Mouse (Mus musculus): ENCODE results near the gene Cerk. TPM values are rescaled to one million over a fixed set of nuclear protein-coding genes. Genes with fewer than 3 reads are reported as not detected.

The Cerk gene
- 22.6 and 25.0 TPM in 2 replicates for polyA plus RNA-seq (2015; fragmentation: Nextera tagmentation; extraction: Ambion mirVana)

- H3K27ac ChIP-seq (ENCODE audit: low read length), result peak within 1 kb of the TSS; percentile 86
- WGBS, result 1% methylated on average over 42 of the region's 43 CpGs
- no peaks in the 10 kb centered on the region for H3K36me3 ChIP-seq (ENCODE audit: control insufficient read depth, insufficient read depth, low read length)
- peaks cover 39% of the 10 kb centered on the region for H3K4me1 ChIP-seq (ENCODE audit: control insufficient read depth, insufficient read depth, low read length)
- H3K9ac ChIP-seq (ENCODE audit: low read depth, low read length), result peak within 1 kb of the TSS; percentile 89
- peak within 1 kb of the TSS; percentile 91 for H3K4me2 ChIP-seq (ENCODE audit: low read length)
- peak; percentile 76 for ATAC-seq
- H3K9me3 ChIP-seq (replicated peaks; ENCODE audit: control insufficient read depth, low read length, poor library complexity, severe bottlenecking), result no peaks in the 10 kb centered on the region
- no peaks in the 10 kb centered on the region for H3K27me3 ChIP-seq (ENCODE audit: control insufficient read depth, insufficient read depth, low read depth, low read length)
- H3K4me3 ChIP-seq (ENCODE audit: low read depth, low read length), result peak within 1 kb of the TSS; percentile 94
Observed at GRCm38 (mm10) chr15:86185689-86186569, at the start of gene Cerk. Gene Cerk (minus strand): TSS chr15:86186141.

DNA sequence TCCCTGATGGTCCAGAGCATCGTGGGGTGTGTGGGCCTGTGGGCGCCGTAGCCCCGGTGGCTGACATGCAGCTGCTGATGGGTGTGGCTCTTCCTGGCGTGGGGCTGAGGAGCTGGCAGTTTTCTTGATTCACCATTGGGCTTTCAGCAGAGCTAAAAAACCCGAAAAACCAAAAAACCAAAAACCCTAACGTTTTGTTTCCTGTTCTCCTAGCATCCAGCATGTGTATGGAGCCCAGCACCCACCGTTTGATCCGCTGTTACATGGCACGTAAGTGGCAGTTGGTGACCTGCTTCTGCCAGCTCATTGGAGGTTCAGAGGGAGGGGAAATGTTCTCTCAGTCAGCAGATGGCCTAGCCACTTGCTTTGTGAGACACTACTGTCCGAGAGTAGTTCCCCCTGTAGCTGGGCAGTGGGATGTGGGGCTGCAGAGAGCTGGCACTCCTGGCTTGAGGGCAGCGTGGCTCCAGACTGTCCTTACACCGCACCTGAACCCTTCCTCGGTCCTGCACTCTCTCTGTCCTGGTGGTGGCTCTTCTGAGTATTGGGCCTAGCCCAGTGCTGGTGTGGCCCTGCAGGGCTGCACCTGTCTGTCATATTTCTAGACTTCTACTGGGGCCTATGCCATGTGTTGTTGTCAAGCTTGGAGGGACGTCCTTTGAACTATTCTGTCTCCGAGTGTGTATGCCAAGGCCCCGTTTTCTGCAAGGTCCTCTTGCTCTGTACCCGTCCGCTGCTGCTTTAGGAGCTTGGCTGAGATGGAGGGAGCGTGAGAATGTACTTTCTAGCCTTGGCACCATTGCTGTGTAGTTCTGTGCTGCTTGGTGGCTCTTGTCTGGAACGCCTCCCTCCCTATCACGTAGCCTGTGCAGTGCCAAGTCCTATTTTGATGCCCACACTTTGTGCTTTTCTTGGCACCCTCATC lies 48.8 kb upstream of the Cerk start:
- no peaks in the 10 kb centered on the region for H3K27me3 ChIP-seq (ENCODE audit: control insufficient read depth, insufficient read depth, low read depth, low read length)
- H3K4me3 ChIP-seq (ENCODE audit: low read depth, low read length), result no peak overlapping the region
- H3K36me3 ChIP-seq (ENCODE audit: control insufficient read depth, insufficient read depth, low read length), result peaks cover 3% of the 10 kb centered on the region; the same call in 1 of the 2 replicates
- ATAC-seq, result no peak
- H3K4me1 ChIP-seq (ENCODE audit: control insufficient read depth, insufficient read depth, low read length), result peaks cover 6% of the 10 kb centered on the region; the same call in 1 of the 2 replicates
- no peak overlapping the region for H3K27ac ChIP-seq (ENCODE audit: low read length)
- H3K9ac ChIP-seq (ENCODE audit: low read depth, low read length), result no peak overlapping the region
- H3K9me3 ChIP-seq (replicated peaks; ENCODE audit: control insufficient read depth, low read length, poor library complexity, severe bottlenecking), result no peaks in the 10 kb centered on the region
- no peak overlapping the region for H3K4me2 ChIP-seq (ENCODE audit: low read length)
- WGBS, result 85% methylated on average over 22 of the region's 22 CpGs

- no peak overlapping the region for H3K4me3 ChIP-seq (ENCODE audit: low read depth, low read length)
- peaks cover 3% of the 10 kb centered on the region; the same call in 1 of the 2 replicates for H3K36me3 ChIP-seq (ENCODE audit: control insufficient read depth, insufficient read depth, low read length)
- 92% methylated on average over 5 of the region's 5 CpGs for WGBS
- H3K9me3 ChIP-seq (replicated peaks; ENCODE audit: control insufficient read depth, low read length, poor library complexity, severe bottlenecking), result no peaks in the 10 kb centered on the region
- no peak overlapping the region for H3K4me2 ChIP-seq (ENCODE audit: low read length)
- H3K4me1 ChIP-seq (ENCODE audit: control insufficient read depth, insufficient read depth, low read length), result peaks cover 9% of the 10 kb centered on the region; the same call in 1 of the 2 replicates
- H3K9ac ChIP-seq (ENCODE audit: low read depth, low read length), result no peak overlapping the region
- no peak for ATAC-seq
- H3K27ac ChIP-seq (ENCODE audit: low read length), result no peak overlapping the region
- H3K27me3 ChIP-seq (ENCODE audit: control insufficient read depth, insufficient read depth, low read depth, low read length), result no peaks in the 10 kb centered on the region
Observed at GRCm38 (mm10) chr15:86234001-86234400, 48.1 kb upstream of the Cerk start.

GRCm38 (mm10) chr15:86231831-86232512 lies 46.0 kb upstream of the Cerk start:
- ATAC-seq, result no peak
- Histone ChIP-seq H3K27me3 (ENCODE audit: control insufficient read depth, insufficient read depth, low read depth, low read length) (no peaks in the 10 kb centered on the region), H3K27ac (ENCODE audit: low read length) (no peak overlapping the region), H3K9me3 (replicated peaks; ENCODE audit: control insufficient read depth, low read length, poor library complexity, severe bottlenecking) (no peaks in the 10 kb centered on the region), H3K4me1 (ENCODE audit: control insufficient read depth, insufficient read depth, low read length) (peaks cover 9% of the 10 kb centered on the region; the same call in 1 of the 2 replicates), H3K36me3 (ENCODE audit: control insufficient read depth, insufficient read depth, low read length) (peaks cover 3% of the 10 kb centered on the region; the same call in 1 of the 2 replicates), H3K4me3 (ENCODE audit: low read depth, low read length) (no peak overlapping the region), H3K9ac (ENCODE audit: low read depth, low read length) (no peak overlapping the region), H3K4me2 (ENCODE audit: low read length) (no peak overlapping the region)
- 52% methylated on average over 7 of the region's 7 CpGs for WGBS

DNA sequence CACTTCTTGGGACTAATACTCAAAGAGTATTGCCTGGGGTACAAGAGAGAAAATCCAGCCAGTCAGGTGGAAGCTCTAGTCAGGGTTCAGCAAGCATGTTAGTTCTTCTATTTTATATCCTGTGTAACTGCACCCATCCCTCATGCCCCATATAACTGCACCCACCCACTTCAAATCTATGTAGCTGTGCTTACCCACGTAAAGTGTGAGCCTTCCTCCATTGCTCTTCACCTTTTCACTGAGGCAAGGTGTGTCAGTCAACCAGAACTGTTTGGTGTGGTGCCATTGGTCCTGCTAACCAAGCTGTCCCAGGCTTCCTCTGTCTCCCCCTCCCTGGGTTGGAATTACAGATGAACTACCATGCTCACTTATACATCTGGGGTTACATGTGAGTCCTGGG lies 45.2 kb upstream of the Cerk start:
- H3K27me3 ChIP-seq (ENCODE audit: control insufficient read depth, insufficient read depth, low read depth, low read length), result no peaks in the 10 kb centered on the region
- H3K9ac ChIP-seq (ENCODE audit: low read depth, low read length), result no peak overlapping the region
- 100% methylated on average over 1 of the region's 1 CpGs for WGBS
- no peak overlapping the region for H3K4me2 ChIP-seq (ENCODE audit: low read length)
- H3K9me3 ChIP-seq (replicated peaks; ENCODE audit: control insufficient read depth, low read length, poor library complexity, severe bottlenecking), result no peaks in the 10 kb centered on the region
- H3K27ac ChIP-seq (ENCODE audit: low read length), result no peak overlapping the region
- peaks cover 3% of the 10 kb centered on the region; the same call in 1 of the 2 replicates for H3K36me3 ChIP-seq (ENCODE audit: control insufficient read depth, insufficient read depth, low read length)
- H3K4me1 ChIP-seq (ENCODE audit: control insufficient read depth, insufficient read depth, low read length), result peaks cover 9% of the 10 kb centered on the region; the same call in 1 of the 2 replicates
- no peak for ATAC-seq
- no peak overlapping the region for H3K4me3 ChIP-seq (ENCODE audit: low read depth, low read length)

- ATAC-seq, result no peak
Observed at GRCm38 (mm10) chr15:86229623-86230022, 43.7 kb upstream of the Cerk start.

GRCm38 (mm10) chr15:86229088-86229487 lies 43.1 kb upstream of the Cerk start:
- no peak overlapping the region for H3K9ac ChIP-seq (ENCODE audit: low read depth, low read length)
- no peaks in the 10 kb centered on the region for H3K36me3 ChIP-seq (ENCODE audit: control insufficient read depth, insufficient read depth, low read length)
- no peak overlapping the region for H3K4me3 ChIP-seq (ENCODE audit: low read depth, low read length)
- WGBS, result 89% methylated on average over 8 of the region's 8 CpGs
- H3K4me2 ChIP-seq (ENCODE audit: low read length), result no peak overlapping the region
- H3K4me1 ChIP-seq (ENCODE audit: control insufficient read depth, insufficient read depth, low read length), result peaks cover 9% of the 10 kb centered on the region; the same call in 1 of the 2 replicates
- ATAC-seq, result no peak
- no peak overlapping the region for H3K27ac ChIP-seq (ENCODE audit: low read length)
- H3K9me3 ChIP-seq (replicated peaks; ENCODE audit: control insufficient read depth, low read length, poor library complexity, severe bottlenecking), result no peaks in the 10 kb centered on the region
- no peaks in the 10 kb centered on the region for H3K27me3 ChIP-seq (ENCODE audit: control insufficient read depth, insufficient read depth, low read depth, low read length)

More at GRCm38 (mm10) chr15:86229623-86230022, 43.7 kb upstream of the Cerk start:
- Histone ChIP-seq H3K4me1 (ENCODE audit: control insufficient read depth, insufficient read depth, low read length) (peaks cover 9% of the 10 kb centered on the region; the same call in 1 of the 2 replicates), H3K27ac (ENCODE audit: low read length) (no peak overlapping the region), H3K4me2 (ENCODE audit: low read length) (no peak overlapping the region), H3K27me3 (ENCODE audit: control insufficient read depth, insufficient read depth, low read depth, low read length) (no peaks in the 10 kb centered on the region), H3K9ac (ENCODE audit: low read depth, low read length) (no peak overlapping the region), H3K9me3 (replicated peaks; ENCODE audit: control insufficient read depth, low read length, poor library complexity, severe bottlenecking) (no peaks in the 10 kb centered on the region), H3K36me3 (ENCODE audit: control insufficient read depth, insufficient read depth, low read length) (no peaks in the 10 kb centered on the region), H3K4me3 (ENCODE audit: low read depth, low read length) (no peak overlapping the region)
- 70% methylated on average over 11 of the region's 11 CpGs for WGBS

DNA sequence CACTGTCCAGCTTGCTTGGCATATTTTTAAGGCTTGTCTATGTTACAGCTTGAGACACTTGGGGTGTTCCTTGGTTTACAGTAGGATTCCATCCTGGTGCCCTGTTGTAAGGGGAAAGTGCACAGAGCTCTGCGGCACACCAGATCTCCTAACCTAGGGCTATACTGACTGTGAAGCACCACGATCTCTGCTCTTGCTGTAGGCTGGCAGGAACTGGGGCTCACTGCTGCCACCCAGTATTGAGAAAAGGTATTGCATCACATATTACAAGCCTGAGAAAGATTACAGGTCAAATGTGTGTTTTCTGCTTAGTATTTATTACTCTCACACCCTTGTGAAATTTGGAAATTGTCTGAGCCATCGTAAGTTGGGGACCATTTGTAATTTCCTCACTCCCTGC lies 42.2 kb upstream of the Cerk start:
- ATAC-seq, result no peak
- Histone ChIP-seq H3K4me2 (ENCODE audit: low read length) (no peak overlapping the region), H3K9ac (ENCODE audit: low read depth, low read length) (no peak overlapping the region), H3K9me3 (replicated peaks; ENCODE audit: control insufficient read depth, low read length, poor library complexity, severe bottlenecking) (no peaks in the 10 kb centered on the region), H3K27ac (ENCODE audit: low read length) (no peak overlapping the region), H3K4me3 (ENCODE audit: low read depth, low read length) (no peak overlapping the region), H3K36me3 (ENCODE audit: control insufficient read depth, insufficient read depth, low read length) (no peaks in the 10 kb centered on the region), H3K4me1 (ENCODE audit: control insufficient read depth, insufficient read depth, low read length) (peaks cover 9% of the 10 kb centered on the region; the same call in 1 of the 2 replicates), H3K27me3 (ENCODE audit: control insufficient read depth, insufficient read depth, low read depth, low read length) (no peaks in the 10 kb centered on the region)
- 41% methylated on average over 3 of the region's 3 CpGs for WGBS

Data from midbrain, embryonic 16.5 days (tissue).